Mouse (Mus musculus): Measurements from ENCODE around the gene Rora. TPM values are rescaled to one million over a fixed set of nuclear protein-coding genes. Genes with fewer than 3 reads are reported as not detected.
A peak's percentile ranks its signal among the peaks of the same experiment; 100 is the strongest.

Rora gene
- polyA plus RNA-seq, 1 experiment from 2014 or later: 12.3 TPM

DNA sequence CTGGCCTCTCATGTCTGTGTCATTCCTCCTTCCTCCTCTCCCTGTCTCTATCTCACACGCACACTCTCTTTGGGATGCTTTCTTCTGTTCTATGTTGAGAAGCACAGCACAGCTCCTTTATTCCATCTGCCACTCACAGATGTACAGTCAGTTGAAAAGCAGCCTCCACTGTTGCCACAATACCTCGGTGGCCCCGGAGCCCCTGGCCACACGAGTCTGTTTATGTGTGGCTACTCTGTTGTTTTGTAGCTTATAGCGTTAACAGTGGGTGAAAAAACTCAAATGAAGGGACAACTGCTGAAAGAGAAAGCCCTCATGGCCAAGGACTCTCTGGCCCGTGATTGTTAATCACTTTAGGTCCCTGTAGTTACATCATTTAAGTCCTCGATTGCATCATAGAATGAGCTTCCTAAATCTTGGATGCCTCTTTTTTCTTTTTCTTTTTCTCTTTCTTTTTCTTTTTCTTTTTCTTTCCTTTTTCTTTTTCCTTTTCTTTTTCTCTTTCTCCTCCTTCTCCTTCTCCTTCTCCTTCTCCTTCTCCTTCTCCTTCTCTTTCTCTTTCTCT, 336.4 kb downstream of the Rora start:
- H3K9ac ChIP-seq (ENCODE audit: low read depth, low read length): no peak overlapping the region
- no peaks in the 10 kb centered on the region for H3K27me3 ChIP-seq (replicated peaks; ENCODE audit: control insufficient read depth, insufficient read depth, low read length)
- DNase-seq (ENCODE audit: low spot score) (no peak), ATAC-seq (ENCODE audit: low read depth) (no peak)
- H3K4me1 ChIP-seq (ENCODE audit: control insufficient read depth, insufficient read depth, low read length): peaks cover 16% of the 10 kb centered on the region
- no peak overlapping the region for H3K4me3 ChIP-seq (ENCODE audit: low read depth, low read length)
- H3K36me3 ChIP-seq (ENCODE audit: control insufficient read depth, insufficient read depth, low read length): no peaks in the 10 kb centered on the region
- H3K9me3 ChIP-seq (ENCODE audit: control insufficient read depth, low read length): no peaks in the 10 kb centered on the region
- 69% methylated on average over 7 of the region's 7 CpGs for WGBS
- no peak overlapping the region for H3K27ac ChIP-seq (replicated peaks; ENCODE audit: low read depth, low read length)
- no peak overlapping the region for H3K4me2 ChIP-seq (ENCODE audit: low read depth, low read length)

DNA sequence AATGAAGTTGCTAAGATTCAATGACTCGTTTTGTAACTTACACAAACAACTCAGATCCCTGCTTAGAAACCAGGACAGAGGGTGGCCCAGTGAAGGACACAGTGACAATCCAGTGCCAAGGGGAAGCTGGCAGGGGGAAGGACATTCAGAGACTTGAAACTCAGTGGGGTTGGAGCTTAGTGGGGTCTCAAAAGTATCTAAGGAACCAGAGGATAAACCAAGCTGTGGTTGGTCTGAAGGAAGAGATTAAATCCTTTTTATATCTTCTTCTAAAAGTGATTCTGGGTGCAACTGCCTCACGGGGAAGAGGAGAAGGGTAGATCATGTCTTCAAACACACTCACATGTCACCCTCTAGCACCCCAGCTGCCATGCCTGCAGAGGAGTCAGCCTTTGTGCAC, 340.3 kb downstream of the Rora start:
- Histone ChIP-seq H3K9me3 (ENCODE audit: control insufficient read depth, low read length) (peaks cover 7% of the 10 kb centered on the region), H3K27me3 (replicated peaks; ENCODE audit: control insufficient read depth, insufficient read depth, low read length) (no peaks in the 10 kb centered on the region), H3K4me1 (ENCODE audit: control insufficient read depth, insufficient read depth, low read length) (peaks cover 3% of the 10 kb centered on the region; the same call in 1 of the 2 replicates), H3K9ac (ENCODE audit: low read depth, low read length) (no peak overlapping the region), H3K27ac (replicated peaks; ENCODE audit: low read depth, low read length) (no peak overlapping the region), H3K36me3 (ENCODE audit: control insufficient read depth, insufficient read depth, low read length) (no peaks in the 10 kb centered on the region), H3K4me2 (ENCODE audit: low read depth, low read length) (no peak overlapping the region), H3K4me3 (ENCODE audit: low read depth, low read length) (no peak overlapping the region)
- 69% methylated on average over 2 of the region's 2 CpGs for WGBS
- DNase-seq (ENCODE audit: low spot score) (no peak), ATAC-seq (ENCODE audit: low read depth) (no peak)

DNA sequence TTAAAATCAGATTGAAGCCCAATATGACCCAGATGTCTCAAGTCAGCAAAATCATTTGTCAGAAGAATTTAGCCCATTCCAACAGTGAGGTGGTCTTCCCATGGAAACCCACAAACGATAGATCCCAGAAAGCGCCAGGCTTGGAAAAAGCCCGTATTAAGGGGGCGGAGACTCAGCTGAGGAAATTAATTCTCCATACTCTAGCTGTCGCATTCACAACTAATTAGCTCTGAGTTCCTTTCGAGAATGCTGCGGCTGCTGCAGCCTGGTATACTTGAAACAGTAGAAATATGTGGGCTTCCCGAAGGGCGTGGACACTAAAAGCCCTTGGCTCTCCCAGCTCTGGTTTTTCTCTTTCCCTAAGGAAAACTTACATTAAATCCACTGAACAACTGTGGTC, 345.4 kb downstream of the Rora start:
- H3K36me3 ChIP-seq (ENCODE audit: control insufficient read depth, insufficient read depth, low read length): no peaks in the 10 kb centered on the region
- H3K4me2 ChIP-seq (ENCODE audit: low read depth, low read length): peak overlapping the region; percentile 3

DNA sequence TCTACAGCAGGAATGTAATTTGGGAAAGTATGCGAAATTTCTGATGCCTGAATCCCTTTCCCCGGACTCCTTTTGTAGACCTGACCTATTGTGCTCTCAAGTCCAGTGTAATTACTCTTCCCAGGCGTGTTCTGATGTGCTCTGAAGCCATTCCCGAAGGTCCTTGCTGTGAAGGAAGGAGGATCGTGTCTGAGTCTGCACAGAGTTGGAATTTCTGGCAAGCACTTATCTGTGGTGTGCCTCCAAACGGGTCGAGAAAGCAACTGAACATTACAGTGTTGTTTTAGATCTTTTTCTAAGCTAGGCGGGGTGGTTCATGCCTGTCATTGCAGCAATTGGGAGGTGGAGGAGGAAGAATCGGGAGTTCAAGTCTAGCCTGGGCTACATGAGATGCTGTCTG, 350.9 kb downstream of the Rora start:
- Histone ChIP-seq H3K27ac (replicated peaks; ENCODE audit: low read depth, low read length) (no peak overlapping the region), H3K27me3 (replicated peaks; ENCODE audit: control insufficient read depth, insufficient read depth, low read length) (0 out of 2 replicates have a peak, but pooled peaks cover 2% of the 10 kb centered on the region), H3K4me3 (ENCODE audit: low read depth, low read length) (no peak overlapping the region), H3K4me1 (ENCODE audit: control insufficient read depth, insufficient read depth, low read length) (no peaks in the 10 kb centered on the region), H3K36me3 (ENCODE audit: control insufficient read depth, insufficient read depth, low read length) (no peaks in the 10 kb centered on the region), H3K4me2 (ENCODE audit: low read depth, low read length) (no peak overlapping the region), H3K9me3 (ENCODE audit: control insufficient read depth, low read length) (no peaks in the 10 kb centered on the region), H3K9ac (ENCODE audit: low read depth, low read length) (no peak overlapping the region)
- no peak for ATAC-seq (ENCODE audit: low read depth)
- no peak for DNase-seq (ENCODE audit: low spot score)
- 73% methylated on average over 9 of the region's 9 CpGs for WGBS

More for the DNA sequence above, 345.4 kb downstream of the Rora start:
- no peak overlapping the region for H3K27ac ChIP-seq (replicated peaks; ENCODE audit: low read depth, low read length)
- H3K9me3 ChIP-seq (ENCODE audit: control insufficient read depth, low read length): peaks cover 7% of the 10 kb centered on the region
- H3K4me1 ChIP-seq (ENCODE audit: control insufficient read depth, insufficient read depth, low read length): peaks cover 7% of the 10 kb centered on the region; the same call in 1 of the 2 replicates
- peak; percentile 50; the same call in 1 of the 2 replicates for ATAC-seq (ENCODE audit: low read depth)
- no peak overlapping the region for H3K9ac ChIP-seq (ENCODE audit: low read depth, low read length)
- no peak overlapping the region for H3K4me3 ChIP-seq (ENCODE audit: low read depth, low read length)
- 42% methylated on average over 9 of the region's 9 CpGs for WGBS
- 0 out of 2 replicates have a peak, but pooled peaks cover 2% of the 10 kb centered on the region for H3K27me3 ChIP-seq (replicated peaks; ENCODE audit: control insufficient read depth, insufficient read depth, low read length)
- DNase-seq (ENCODE audit: low spot score): peak; percentile 86

DNA sequence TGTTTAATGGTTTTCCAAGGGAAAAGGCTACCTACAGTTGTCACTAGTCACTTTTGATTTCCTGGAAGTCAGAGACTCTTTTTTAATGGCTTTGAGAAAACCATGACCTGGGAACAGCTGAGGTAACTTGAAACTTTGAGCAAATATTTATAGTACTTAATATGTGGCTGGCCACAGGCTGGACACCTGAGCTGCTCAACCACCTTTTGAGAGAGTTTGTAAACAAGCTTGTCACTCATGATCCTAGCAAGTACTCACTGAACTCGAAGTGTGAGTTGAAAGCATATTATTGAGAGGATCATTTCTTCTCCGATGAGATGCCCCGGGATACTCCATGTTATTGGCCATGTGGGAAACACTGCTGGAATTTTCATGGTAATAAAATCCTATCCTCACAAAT, 353.1 kb downstream of the Rora start:
- Histone ChIP-seq H3K36me3 (ENCODE audit: control insufficient read depth, insufficient read depth, low read length) (no peaks in the 10 kb centered on the region), H3K27ac (replicated peaks; ENCODE audit: low read depth, low read length) (no peak overlapping the region), H3K4me3 (ENCODE audit: low read depth, low read length) (no peak overlapping the region), H3K4me1 (ENCODE audit: control insufficient read depth, insufficient read depth, low read length) (no peaks in the 10 kb centered on the region), H3K9me3 (ENCODE audit: control insufficient read depth, low read length) (no peaks in the 10 kb centered on the region), H3K4me2 (ENCODE audit: low read depth, low read length) (no peak overlapping the region), H3K9ac (ENCODE audit: low read depth, low read length) (no peak overlapping the region), H3K27me3 (replicated peaks; ENCODE audit: control insufficient read depth, insufficient read depth, low read length) (no peaks in the 10 kb centered on the region)
- WGBS: 54% methylated on average over 3 of the region's 3 CpGs
- ATAC-seq (ENCODE audit: low read depth) (no peak), DNase-seq (ENCODE audit: low spot score) (no peak)

DNA sequence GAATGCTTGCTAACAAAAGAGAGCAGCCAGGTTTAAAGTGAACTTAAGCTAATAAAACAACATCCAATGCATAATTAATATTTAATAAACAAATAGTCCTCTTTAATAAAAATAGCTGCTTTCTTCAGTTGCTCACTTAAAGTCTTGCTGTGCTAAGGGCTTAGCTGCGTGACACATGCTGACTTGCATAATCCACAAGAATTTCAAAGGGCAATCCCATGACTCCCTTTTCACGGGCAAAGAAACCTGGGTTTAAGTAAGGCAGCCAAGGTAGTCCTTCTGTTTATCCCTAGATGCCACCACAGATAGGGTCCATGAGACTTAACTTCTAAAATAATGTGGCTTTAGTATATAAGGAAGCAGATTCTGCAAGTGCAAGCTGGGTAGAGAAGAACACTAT, 355.1 kb downstream of the Rora start:
- 68% methylated on average over 2 of the region's 2 CpGs for WGBS
- no peak overlapping the region for H3K9ac ChIP-seq (ENCODE audit: low read depth, low read length)
- H3K4me2 ChIP-seq (ENCODE audit: low read depth, low read length): no peak overlapping the region
- H3K4me1 ChIP-seq (ENCODE audit: control insufficient read depth, insufficient read depth, low read length): no peaks in the 10 kb centered on the region
- H3K36me3 ChIP-seq (ENCODE audit: control insufficient read depth, insufficient read depth, low read length): no peaks in the 10 kb centered on the region
- H3K4me3 ChIP-seq (ENCODE audit: low read depth, low read length): no peak overlapping the region
- no peaks in the 10 kb centered on the region for H3K9me3 ChIP-seq (ENCODE audit: control insufficient read depth, low read length)
- H3K27me3 ChIP-seq (replicated peaks; ENCODE audit: control insufficient read depth, insufficient read depth, low read length): no peaks in the 10 kb centered on the region
- ATAC-seq (ENCODE audit: low read depth) (no peak), DNase-seq (ENCODE audit: low spot score) (no peak)
- no peak overlapping the region for H3K27ac ChIP-seq (replicated peaks; ENCODE audit: low read depth, low read length)

DNA sequence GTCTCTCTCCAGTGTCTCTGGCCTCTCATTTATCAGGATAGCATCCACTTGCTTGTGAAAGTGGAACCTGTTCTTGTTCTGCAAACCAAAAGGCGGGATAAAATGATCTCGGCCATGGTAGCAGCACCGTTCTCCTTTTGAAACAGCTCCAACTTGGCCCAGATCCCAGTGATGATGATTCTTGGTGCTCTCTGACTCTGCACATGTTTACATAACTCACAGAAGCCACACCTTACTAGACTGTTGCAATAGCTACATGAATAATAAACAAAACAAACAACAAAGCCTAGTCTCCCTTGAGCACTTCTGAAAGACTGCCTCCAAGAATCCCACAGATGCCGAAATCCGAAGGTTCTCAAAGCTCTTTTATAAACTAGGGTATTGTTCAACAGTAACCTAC, 357.3 kb downstream of the Rora start:
- Histone ChIP-seq H3K27ac (replicated peaks; ENCODE audit: low read depth, low read length) (no peak overlapping the region), H3K27me3 (replicated peaks; ENCODE audit: control insufficient read depth, insufficient read depth, low read length) (no peaks in the 10 kb centered on the region; the same call in 1 of the 2 replicates), H3K4me3 (ENCODE audit: low read depth, low read length) (no peak overlapping the region), H3K4me2 (ENCODE audit: low read depth, low read length) (no peak overlapping the region), H3K9ac (ENCODE audit: low read depth, low read length) (no peak overlapping the region), H3K4me1 (ENCODE audit: control insufficient read depth, insufficient read depth, low read length) (no peaks in the 10 kb centered on the region), H3K36me3 (ENCODE audit: control insufficient read depth, insufficient read depth, low read length) (no peaks in the 10 kb centered on the region), H3K9me3 (ENCODE audit: control insufficient read depth, low read length) (no peaks in the 10 kb centered on the region)
- ATAC-seq (ENCODE audit: low read depth) (no peak), DNase-seq (ENCODE audit: low spot score) (no peak)
- WGBS: 57% methylated on average over 5 of the region's 5 CpGs

DNA sequence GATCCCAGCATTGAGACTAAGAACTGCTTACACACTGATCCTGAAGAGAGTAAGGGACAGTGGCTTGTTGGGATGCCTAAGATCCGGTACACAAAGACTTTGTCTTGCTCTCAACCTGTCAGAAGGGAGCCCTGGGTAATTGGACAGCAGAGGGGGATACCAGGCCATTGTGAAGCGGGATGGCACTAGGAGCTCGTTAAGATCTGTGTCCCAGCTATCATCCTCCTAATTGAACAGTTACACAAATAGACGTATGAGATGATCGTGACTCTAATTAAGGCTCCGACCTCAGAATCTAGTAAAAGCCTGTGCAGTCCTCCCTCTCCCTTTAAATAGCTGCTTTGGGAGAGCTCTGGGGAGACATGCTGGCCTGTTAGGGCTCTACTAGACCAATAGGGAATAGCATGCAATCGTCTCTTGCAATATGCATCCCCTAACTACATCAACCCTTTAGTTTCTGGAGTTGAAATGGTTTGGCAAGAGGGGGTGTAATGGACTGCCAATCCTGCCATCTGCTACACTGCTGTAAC, 359.7 kb downstream of the Rora start:
- H3K27me3 ChIP-seq (replicated peaks; ENCODE audit: control insufficient read depth, insufficient read depth, low read length): no peaks in the 10 kb centered on the region; the same call in 1 of the 2 replicates
- ATAC-seq (ENCODE audit: low read depth) (no peak), DNase-seq (ENCODE audit: low spot score) (no peak)
- H3K4me1 ChIP-seq (ENCODE audit: control insufficient read depth, insufficient read depth, low read length): no peaks in the 10 kb centered on the region
- H3K9ac ChIP-seq (ENCODE audit: low read depth, low read length): no peak overlapping the region
- H3K4me2 ChIP-seq (ENCODE audit: low read depth, low read length): no peak overlapping the region
- 81% methylated on average over 7 of the region's 7 CpGs for WGBS
- H3K36me3 ChIP-seq (ENCODE audit: control insufficient read depth, insufficient read depth, low read length): no peaks in the 10 kb centered on the region
- no peaks in the 10 kb centered on the region for H3K9me3 ChIP-seq (ENCODE audit: control insufficient read depth, low read length)
- no peak overlapping the region for H3K4me3 ChIP-seq (ENCODE audit: low read depth, low read length)
- no peak overlapping the region for H3K27ac ChIP-seq (replicated peaks; ENCODE audit: low read depth, low read length)

DNA sequence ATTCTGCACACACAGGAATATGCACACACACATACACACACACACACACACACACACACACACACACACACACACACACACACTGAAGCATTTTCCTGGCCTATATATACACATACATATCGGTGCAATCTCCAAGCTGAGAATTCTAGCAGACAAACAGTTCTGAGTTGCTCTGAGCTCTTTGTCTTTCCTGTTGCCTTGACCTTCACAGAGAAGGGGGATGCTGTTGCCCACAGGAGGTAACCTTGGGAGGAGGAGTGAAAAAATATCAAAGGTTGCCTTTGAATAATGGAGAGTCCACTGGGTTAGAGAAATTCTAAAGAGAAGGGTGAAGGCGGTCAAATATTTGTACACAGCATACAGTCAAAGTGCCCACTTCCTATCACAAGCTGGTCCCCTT, 360.6 kb downstream of the Rora start:
- no peak for ATAC-seq (ENCODE audit: low read depth)
- Histone ChIP-seq H3K27me3 (replicated peaks; ENCODE audit: control insufficient read depth, insufficient read depth, low read length) (no peaks in the 10 kb centered on the region; the same call in 1 of the 2 replicates), H3K9ac (ENCODE audit: low read depth, low read length) (no peak overlapping the region), H3K27ac (replicated peaks; ENCODE audit: low read depth, low read length) (no peak overlapping the region), H3K4me1 (ENCODE audit: control insufficient read depth, insufficient read depth, low read length) (no peaks in the 10 kb centered on the region), H3K36me3 (ENCODE audit: control insufficient read depth, insufficient read depth, low read length) (no peaks in the 10 kb centered on the region), H3K4me2 (ENCODE audit: low read depth, low read length) (no peak overlapping the region), H3K9me3 (ENCODE audit: control insufficient read depth, low read length) (no peaks in the 10 kb centered on the region), H3K4me3 (ENCODE audit: low read depth, low read length) (no peak overlapping the region)
- 82% methylated on average over 2 of the region's 2 CpGs for whole genome bisulfite sequencing
- no peak for DNase-seq (ENCODE audit: low spot score)
